Mouse (Mus musculus): ENCODE data around the gene Zmpste24. TPM values are rescaled to one million over a fixed set of nuclear protein-coding genes. Genes with fewer than 3 reads are reported as not detected.

Gene Zmpste24
- polyA plus RNA-seq, 1 experiment from 2014 or later = 24.3 TPM

- no peak overlapping the region for H3K4me3 ChIP-seq (ENCODE audit: low read depth, low read length)
These were observed 57.0 kb downstream of the Zmpste24 start for GRCm38 (mm10) chr4:121040897-121041671.

GRCm38 (mm10) chr4:121040323-121040722 lies 57.7 kb downstream of the Zmpste24 start:
- no peaks in the 10 kb centered on the region for H3K36me3 ChIP-seq (ENCODE audit: control insufficient read depth, insufficient read depth, low read length)
- DNase-seq (ENCODE audit: low spot score) (peak; percentile 23), ATAC-seq (ENCODE audit: low FRiP score) (no peak; the same call in 1 of the 2 replicates)
- H3K9ac ChIP-seq (ENCODE audit: low read depth, low read length) = peak overlapping the region; percentile 56
- WGBS = 65% methylated on average over 14 of the region's 14 CpGs
- H3K4me1 ChIP-seq (replicated peaks; ENCODE audit: control insufficient read depth, insufficient read depth, low read length) = peaks cover 5% of the 10 kb centered on the region; the same call in 1 of the 2 replicates
- peak overlapping the region; percentile 59; the same call in 1 of the 2 replicates for H3K27ac ChIP-seq (ENCODE audit: low read depth, low read length)
- H3K4me2 ChIP-seq (replicated peaks; ENCODE audit: low read depth, low read length) = peak overlapping the region; percentile 67
- peaks cover 9% of the 10 kb centered on the region; the same call in 1 of the 2 replicates for H3K27me3 ChIP-seq (ENCODE audit: control insufficient read depth, insufficient read depth, low read length)
- H3K4me3 ChIP-seq (ENCODE audit: low read depth, low read length) = peak overlapping the region; percentile 41
- no peaks in the 10 kb centered on the region for H3K9me3 ChIP-seq (ENCODE audit: control insufficient read depth, low read length)

More at GRCm38 (mm10) chr4:121040897-121041671, 57.0 kb downstream of the Zmpste24 start:
- Histone ChIP-seq H3K9me3 (ENCODE audit: control insufficient read depth, low read length) (no peaks in the 10 kb centered on the region), H3K36me3 (ENCODE audit: control insufficient read depth, insufficient read depth, low read length) (no peaks in the 10 kb centered on the region), H3K4me1 (replicated peaks; ENCODE audit: control insufficient read depth, insufficient read depth, low read length) (peaks cover 5% of the 10 kb centered on the region; the same call in 1 of the 2 replicates), H3K27ac (ENCODE audit: low read depth, low read length) (peak overlapping the region; percentile 59), H3K9ac (ENCODE audit: low read depth, low read length) (peak overlapping the region; percentile 33; the same call in 1 of the 2 replicates), H3K27me3 (ENCODE audit: control insufficient read depth, insufficient read depth, low read length) (peaks cover 9% of the 10 kb centered on the region; the same call in 1 of the 2 replicates), H3K4me2 (replicated peaks; ENCODE audit: low read depth, low read length) (0 out of 2 replicates have a peak overlapping the region, but pooled peaks have one; percentile 14)
- WGBS = 8% methylated on average over 18 of the region's 18 CpGs
- ATAC-seq (ENCODE audit: low FRiP score) (peak; percentile 73), DNase-seq (ENCODE audit: low spot score) (peak; percentile 83)

- peaks cover 9% of the 10 kb centered on the region; the same call in 1 of the 2 replicates for H3K27me3 ChIP-seq (ENCODE audit: control insufficient read depth, insufficient read depth, low read length)
- no peak within 1 kb of the TSS for H3K27ac ChIP-seq (ENCODE audit: low read depth, low read length)
- H3K9ac ChIP-seq (ENCODE audit: low read depth, low read length) = peak within 1 kb of the TSS; percentile 56
- no peaks in the 10 kb centered on the region for H3K36me3 ChIP-seq (ENCODE audit: control insufficient read depth, insufficient read depth, low read length)
- DNase-seq (ENCODE audit: low spot score) = peak; percentile 65
- ATAC-seq (ENCODE audit: low FRiP score) = peak; percentile 36
- peak within 1 kb of the TSS; percentile 67 for H3K4me2 ChIP-seq (replicated peaks; ENCODE audit: low read depth, low read length)
- peaks cover 5% of the 10 kb centered on the region; the same call in 1 of the 2 replicates for H3K4me1 ChIP-seq (replicated peaks; ENCODE audit: control insufficient read depth, insufficient read depth, low read length)
- H3K9me3 ChIP-seq (ENCODE audit: control insufficient read depth, low read length) = no peaks in the 10 kb centered on the region
- peak within 1 kb of the TSS; percentile 41 for H3K4me3 ChIP-seq (ENCODE audit: low read depth, low read length)
- WGBS = 4% methylated on average over 39 of the region's 46 CpGs
These were observed 58.5 kb downstream of the Zmpste24 start, which contains the start of gene Col9a2 for GRCm38 (mm10) chr4:121039331-121040115. Gene Col9a2, plus strand, starts transcription at chr4:121039385.

- no peak overlapping the region for H3K9ac ChIP-seq (ENCODE audit: low read depth, low read length)
- DNase-seq (ENCODE audit: low spot score) (no peak), ATAC-seq (ENCODE audit: low FRiP score) (no peak)
- H3K27ac ChIP-seq (ENCODE audit: low read depth, low read length) = no peak overlapping the region
- H3K4me3 ChIP-seq (ENCODE audit: low read depth, low read length) = no peak overlapping the region
- 72% methylated on average over 2 of the region's 2 CpGs for WGBS
- no peaks in the 10 kb centered on the region for H3K9me3 ChIP-seq (ENCODE audit: control insufficient read depth, low read length)
- H3K4me2 ChIP-seq (replicated peaks; ENCODE audit: low read depth, low read length) = no peak overlapping the region
- no peaks in the 10 kb centered on the region for H3K27me3 ChIP-seq (ENCODE audit: control insufficient read depth, insufficient read depth, low read length)
- H3K4me1 ChIP-seq (replicated peaks; ENCODE audit: control insufficient read depth, insufficient read depth, low read length) = no peaks in the 10 kb centered on the region
- no peaks in the 10 kb centered on the region for H3K36me3 ChIP-seq (ENCODE audit: control insufficient read depth, insufficient read depth, low read length)
These were observed 65.0 kb downstream of the Zmpste24 start for GRCm38 (mm10) chr4:121033006-121033405.

GRCm38 (mm10) chr4:121031440-121031839 lies 66.6 kb downstream of the Zmpste24 start:
- Histone ChIP-seq H3K27ac (ENCODE audit: low read depth, low read length) (no peak overlapping the region), H3K27me3 (ENCODE audit: control insufficient read depth, insufficient read depth, low read length) (no peaks in the 10 kb centered on the region), H3K9me3 (ENCODE audit: control insufficient read depth, low read length) (no peaks in the 10 kb centered on the region), H3K4me1 (replicated peaks; ENCODE audit: control insufficient read depth, insufficient read depth, low read length) (no peaks in the 10 kb centered on the region), H3K36me3 (ENCODE audit: control insufficient read depth, insufficient read depth, low read length) (no peaks in the 10 kb centered on the region), H3K9ac (ENCODE audit: low read depth, low read length) (no peak overlapping the region), H3K4me2 (replicated peaks; ENCODE audit: low read depth, low read length) (no peak overlapping the region), H3K4me3 (ENCODE audit: low read depth, low read length) (no peak overlapping the region)
- ATAC-seq (ENCODE audit: low FRiP score) = no peak
- 58% methylated on average over 4 of the region's 4 CpGs for WGBS
- DNase-seq (ENCODE audit: low spot score) = no peak

GRCm38 (mm10) chr4:121029632-121030031 lies 68.4 kb downstream of the Zmpste24 start:
- H3K4me2 ChIP-seq (replicated peaks; ENCODE audit: low read depth, low read length) = no peak overlapping the region
- DNase-seq (ENCODE audit: low spot score) (no peak), ATAC-seq (ENCODE audit: low FRiP score) (no peak)
- no peak overlapping the region for H3K9ac ChIP-seq (ENCODE audit: low read depth, low read length)
- no peaks in the 10 kb centered on the region for H3K4me1 ChIP-seq (replicated peaks; ENCODE audit: control insufficient read depth, insufficient read depth, low read length)
- WGBS = 73% methylated on average over 3 of the region's 3 CpGs
- H3K4me3 ChIP-seq (ENCODE audit: low read depth, low read length) = no peak overlapping the region
- no peaks in the 10 kb centered on the region for H3K36me3 ChIP-seq (ENCODE audit: control insufficient read depth, insufficient read depth, low read length)
- H3K9me3 ChIP-seq (ENCODE audit: control insufficient read depth, low read length) = no peaks in the 10 kb centered on the region
- no peaks in the 10 kb centered on the region for H3K27me3 ChIP-seq (ENCODE audit: control insufficient read depth, insufficient read depth, low read length)
- no peak overlapping the region for H3K27ac ChIP-seq (ENCODE audit: low read depth, low read length)

GRCm38 (mm10) chr4:121028659-121029392 lies 69.2 kb downstream of the Zmpste24 start:
- no peaks in the 10 kb centered on the region for H3K36me3 ChIP-seq (ENCODE audit: control insufficient read depth, insufficient read depth, low read length)
- no peaks in the 10 kb centered on the region for H3K4me1 ChIP-seq (replicated peaks; ENCODE audit: control insufficient read depth, insufficient read depth, low read length)
- H3K9ac ChIP-seq (ENCODE audit: low read depth, low read length) = no peak overlapping the region
- H3K4me2 ChIP-seq (replicated peaks; ENCODE audit: low read depth, low read length) = no peak overlapping the region
- ATAC-seq (ENCODE audit: low FRiP score) = no peak; the same call in 1 of the 2 replicates
- DNase-seq (ENCODE audit: low spot score) = peak; percentile 82
- H3K9me3 ChIP-seq (ENCODE audit: control insufficient read depth, low read length) = no peaks in the 10 kb centered on the region
- H3K4me3 ChIP-seq (ENCODE audit: low read depth, low read length) = no peak overlapping the region
- 31% methylated on average over 14 of the region's 14 CpGs for WGBS
- H3K27me3 ChIP-seq (ENCODE audit: control insufficient read depth, insufficient read depth, low read length) = no peaks in the 10 kb centered on the region
- no peak overlapping the region for H3K27ac ChIP-seq (ENCODE audit: low read depth, low read length)

GRCm38 (mm10) chr4:121028146-121028545 lies 69.9 kb downstream of the Zmpste24 start:
- no peaks in the 10 kb centered on the region for H3K9me3 ChIP-seq (ENCODE audit: control insufficient read depth, low read length)
- WGBS = 86% methylated on average over 1 of the region's 1 CpGs

More at GRCm38 (mm10) chr4:121028146-121028545, 69.9 kb downstream of the Zmpste24 start:
- Histone ChIP-seq H3K27me3 (ENCODE audit: control insufficient read depth, insufficient read depth, low read length) (no peaks in the 10 kb centered on the region), H3K4me2 (replicated peaks; ENCODE audit: low read depth, low read length) (no peak overlapping the region), H3K27ac (ENCODE audit: low read depth, low read length) (no peak overlapping the region), H3K9ac (ENCODE audit: low read depth, low read length) (no peak overlapping the region), H3K4me3 (ENCODE audit: low read depth, low read length) (no peak overlapping the region), H3K4me1 (replicated peaks; ENCODE audit: control insufficient read depth, insufficient read depth, low read length) (no peaks in the 10 kb centered on the region), H3K36me3 (ENCODE audit: control insufficient read depth, insufficient read depth, low read length) (no peaks in the 10 kb centered on the region)
- ATAC-seq (ENCODE audit: low FRiP score) (no peak), DNase-seq (ENCODE audit: low spot score) (no peak)

Data from hindbrain, embryonic 11.5 days (tissue).